In the genomic region with DNA sequence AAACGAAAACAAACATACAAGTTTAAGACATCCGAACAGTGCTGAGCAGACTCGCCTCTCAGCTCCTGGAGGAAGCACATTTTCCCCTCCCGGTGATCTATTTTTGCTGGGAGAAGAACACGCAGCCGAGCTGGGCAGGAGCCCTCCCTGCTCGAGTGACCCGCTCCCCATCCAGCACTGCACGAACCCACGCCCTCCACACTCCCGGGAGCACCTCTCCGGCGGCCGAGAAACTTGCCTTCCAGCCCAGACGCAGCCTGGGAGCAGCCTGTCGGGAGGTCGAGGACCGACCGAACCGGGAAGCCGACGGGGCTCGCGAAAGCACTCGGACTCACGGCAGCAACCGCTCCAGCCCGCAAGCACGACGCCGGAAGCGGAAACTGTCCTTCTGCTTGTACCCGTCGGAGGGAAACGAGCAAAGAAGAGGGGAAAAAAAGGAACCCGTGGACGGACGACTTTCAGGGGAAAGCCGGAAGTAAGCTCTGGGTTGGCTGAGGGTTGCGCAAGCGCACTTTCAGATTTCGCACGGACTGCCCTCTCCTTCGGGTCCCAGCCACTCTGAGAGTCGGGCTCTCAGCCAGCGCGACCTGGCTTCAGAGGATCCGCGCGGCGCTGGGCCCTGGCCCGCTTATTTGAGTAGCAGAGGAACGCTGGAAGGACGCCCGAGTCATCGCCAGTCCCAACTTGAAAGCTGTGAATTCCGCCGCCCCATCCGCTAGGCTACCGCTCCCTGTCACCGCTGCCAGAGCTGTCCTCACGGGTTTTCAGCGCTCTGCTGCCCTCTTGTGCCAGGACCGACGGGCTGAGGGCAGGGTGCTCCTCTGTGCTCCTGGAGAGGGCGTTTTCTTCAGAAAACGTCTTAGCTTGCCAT, we compare ENCODE assay signal across 2 mouse cellular contexts.
A peak's percentile ranks its signal among the peaks of the same experiment; 100 is the strongest.
TF ChIP-seq lines count a peak whose summit lies in the region.

Gene Bms1, minus strand, starts transcription at position 425 of the 871 bp plus-strand sequence.

TF ChIP-seq in C2C12, 6 proteins besides CTCF, POLR2A, EP300 and RAD21 (continued from another document):
- no peak for TF ChIP-seq USF1 (IDR thresholded peaks at IDR 0.05; ENCODE audit: low read depth)
- peak; percentile 66 for TF ChIP-seq MAX (IDR thresholded peaks at IDR 0.05)
TF ChIP-seq in C2C12: peak in this region for 2.

TF ChIP-seq in myocyte, 11 proteins besides CTCF, POLR2A, EP300 and RAD21 (continued from another document):
- TF ChIP-seq E2F4 (IDR thresholded peaks at IDR 0.05; ENCODE audit: insufficient read depth) (no peak), TCF3 (IDR thresholded peaks at IDR 0.05; ENCODE audit: insufficient read length, low read depth) (no peak), MAX (IDR thresholded peaks at IDR 0.05; ENCODE audit: low read depth) (peak; percentile 44), MYOG (IDR thresholded peaks at IDR 0.05; ENCODE audit: control insufficient read depth in 1 of 3, insufficient read depth in 1 of 3, insufficient read length in 2 of 3, low read depth in 2 of 3) (peak in 1 of 3 experiments; percentile 9), CEBPB (IDR thresholded peaks at IDR 0.05; ENCODE audit: insufficient read depth, poor library complexity, severe bottlenecking) (peak; percentile 93), USF1 (IDR thresholded peaks at IDR 0.05; ENCODE audit: low read depth) (no peak), TCF12 (IDR thresholded peaks at IDR 0.05; ENCODE audit: insufficient read depth, poor library complexity, severe bottlenecking) (no peak)
